Mouse (Mus musculus): ENCODE measurements around the gene Ptprg. TPM values are rescaled to one million over a fixed set of nuclear protein-coding genes. Genes with fewer than 3 reads are reported as not detected.

Ptprg gene
- total RNA-seq, 4 experiments from 2014 or later: 43.4 to 66.5 (median 48.8) TPM

DNA sequence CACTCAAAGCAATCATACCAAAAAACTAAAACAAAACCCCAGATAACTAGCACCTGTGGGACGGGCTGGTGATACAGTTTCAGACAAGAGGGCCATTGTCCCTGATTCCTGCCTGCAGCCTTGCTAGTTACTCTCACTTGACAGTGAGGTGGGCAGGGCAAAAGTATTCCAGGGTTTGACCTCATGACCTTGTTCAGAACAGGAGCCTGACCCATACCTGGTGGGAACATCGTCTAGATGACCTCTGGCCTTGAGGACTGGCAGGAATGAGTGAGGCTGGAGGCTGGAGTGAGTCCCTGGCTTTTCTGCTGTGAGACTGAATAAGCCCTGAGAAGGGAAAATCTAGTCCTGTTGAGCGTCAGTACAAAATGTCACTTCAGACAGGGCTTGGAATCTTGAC lies 11.1 kb downstream of the Ptprg start:
- DNase-seq (ENCODE audit: low spot score): no peak

DNA sequence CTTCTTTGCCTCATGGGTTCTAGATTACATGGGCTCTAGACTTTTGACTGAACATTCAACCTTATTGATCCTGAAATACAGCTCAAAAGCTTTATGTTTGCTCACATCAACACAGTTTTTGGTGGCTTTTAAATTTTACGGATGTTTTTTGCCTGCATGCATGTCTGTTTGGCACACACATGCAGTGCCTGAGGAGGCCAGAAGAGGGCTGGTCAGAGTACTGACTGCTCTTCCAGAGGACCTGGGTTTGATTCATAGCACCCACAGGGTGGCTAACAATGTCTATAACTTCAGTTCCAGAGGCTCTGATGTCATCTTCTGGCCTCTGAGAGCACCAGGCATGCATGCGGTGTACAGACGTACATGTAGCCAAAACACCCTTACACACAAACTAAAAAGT lies 12.0 kb downstream of the Ptprg start:
- DNase-seq (ENCODE audit: low spot score): no peak

DNA sequence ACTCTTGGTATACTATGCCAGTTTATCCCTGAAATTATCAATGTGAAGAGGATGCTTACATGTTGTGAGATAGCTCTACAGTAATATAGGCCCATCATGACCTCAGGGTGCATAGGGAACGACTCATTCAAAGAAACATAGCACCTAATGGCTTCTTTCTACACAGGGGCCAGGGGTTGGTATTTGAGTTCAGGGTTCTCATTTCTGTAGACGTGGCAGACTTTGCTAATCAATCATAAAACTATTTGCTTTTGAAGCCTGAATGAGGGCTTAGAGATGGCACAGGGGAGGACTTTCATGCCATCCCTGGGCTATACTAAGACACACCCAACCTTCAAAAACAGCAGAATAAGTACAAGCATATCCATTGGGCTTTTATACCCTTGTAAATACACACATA lies 16.4 kb downstream of the Ptprg start:
- no peak for DNase-seq (ENCODE audit: low spot score)

DNA sequence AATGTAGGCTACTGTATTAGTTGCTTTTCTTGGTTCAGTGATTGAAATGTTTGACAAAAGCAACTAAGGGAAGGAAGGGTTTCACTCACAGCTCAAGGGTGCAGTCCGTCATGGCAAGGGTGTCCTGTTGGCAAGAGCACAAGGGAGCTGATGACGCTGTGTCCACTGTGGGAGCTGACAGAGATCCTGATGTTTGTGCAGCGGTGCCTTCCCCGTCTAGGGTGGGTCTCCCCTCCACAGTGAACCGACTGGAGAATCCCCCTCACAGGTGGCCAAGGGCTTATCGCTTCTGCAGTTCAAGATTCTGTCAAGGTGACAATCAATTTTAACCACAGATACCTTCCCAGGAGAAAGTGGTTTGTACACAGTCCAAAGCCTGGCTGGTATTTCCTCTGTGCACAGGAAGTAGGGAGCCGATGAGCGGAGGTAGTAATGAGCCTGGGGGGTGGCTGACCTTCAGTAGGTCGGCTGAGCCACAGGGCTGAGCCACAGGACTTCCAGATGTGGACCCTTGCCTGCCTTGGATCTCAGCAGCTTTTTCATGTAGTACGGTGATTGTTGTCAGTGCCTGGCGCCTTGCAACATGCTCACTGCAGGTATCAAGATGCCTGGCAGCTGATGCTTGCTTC lies 18.5 kb downstream of the Ptprg start:
- DNase-seq (ENCODE audit: low spot score): no peak

DNA sequence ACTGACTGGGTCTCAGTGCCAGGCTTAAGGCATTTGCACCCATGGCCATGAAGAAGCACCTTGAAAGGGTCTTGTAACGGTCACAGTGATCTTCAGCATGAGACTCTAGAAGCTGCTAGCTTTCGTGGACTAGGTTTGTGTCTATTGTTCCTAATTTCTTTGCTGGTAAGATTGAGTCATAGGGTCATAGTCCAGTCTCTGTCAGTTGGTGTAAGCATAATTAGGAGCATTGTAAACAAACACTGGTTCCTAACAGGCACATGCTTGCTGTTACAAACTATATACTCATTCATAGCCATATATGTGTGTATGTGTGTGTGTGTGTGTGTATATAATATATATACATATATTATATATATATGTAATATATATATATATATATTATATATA lies 19.1 kb downstream of the Ptprg start:
- no peak for DNase-seq (ENCODE audit: low spot score)

DNA sequence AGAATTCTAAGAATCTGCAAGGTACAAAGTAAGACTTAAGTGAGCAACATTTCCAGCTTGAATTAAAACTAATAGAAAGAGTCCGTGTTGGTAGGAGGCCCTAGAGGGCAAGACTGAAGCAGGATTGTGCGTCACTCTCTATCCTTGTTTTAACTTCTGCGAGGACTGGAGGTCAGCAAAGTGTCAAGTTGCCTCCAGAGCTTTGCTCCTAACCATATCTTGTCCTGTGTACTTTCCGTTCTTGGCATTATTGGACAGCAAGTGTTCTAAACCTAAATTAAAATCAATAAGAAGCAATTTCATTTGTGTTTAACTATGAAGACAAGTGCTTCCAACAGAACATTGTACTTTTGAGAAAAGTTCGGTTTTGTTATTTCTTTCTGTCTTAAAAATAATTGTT lies 20.4 kb downstream of the Ptprg start:
- peak; percentile 20 for DNase-seq (ENCODE audit: low spot score)

DNA sequence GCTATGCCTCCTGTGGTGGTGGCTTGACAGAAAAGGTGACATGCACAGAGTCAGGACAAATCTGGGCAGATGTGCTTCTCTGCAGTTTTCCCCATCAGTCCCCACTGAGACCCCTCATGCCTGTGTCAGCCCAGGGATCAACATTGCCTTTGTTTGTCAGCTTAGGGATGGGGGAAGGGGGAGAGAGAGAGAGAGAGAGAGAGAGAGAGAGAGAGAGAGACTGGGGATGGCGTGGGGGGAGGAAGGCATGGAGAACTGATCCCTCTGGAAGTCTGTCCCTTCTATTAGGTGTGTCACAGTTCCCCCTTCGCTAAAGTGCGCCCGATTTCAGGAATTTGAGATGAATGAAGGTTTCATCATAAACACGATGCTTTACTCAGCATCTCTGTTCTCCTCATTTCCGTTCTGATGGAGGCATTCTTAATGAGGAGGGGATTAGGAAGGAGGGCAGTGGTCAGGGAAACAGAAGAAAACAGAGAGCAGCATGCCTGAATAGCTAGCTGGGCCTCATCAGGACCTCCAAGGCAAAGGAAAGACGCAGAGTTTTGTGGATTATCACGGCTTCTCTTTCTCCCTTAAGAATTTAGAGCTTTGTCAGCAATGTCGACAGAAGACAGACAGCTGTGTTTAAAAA lies 24.1 kb downstream of the Ptprg start:
- no peak for DNase-seq (ENCODE audit: low spot score)

DNA sequence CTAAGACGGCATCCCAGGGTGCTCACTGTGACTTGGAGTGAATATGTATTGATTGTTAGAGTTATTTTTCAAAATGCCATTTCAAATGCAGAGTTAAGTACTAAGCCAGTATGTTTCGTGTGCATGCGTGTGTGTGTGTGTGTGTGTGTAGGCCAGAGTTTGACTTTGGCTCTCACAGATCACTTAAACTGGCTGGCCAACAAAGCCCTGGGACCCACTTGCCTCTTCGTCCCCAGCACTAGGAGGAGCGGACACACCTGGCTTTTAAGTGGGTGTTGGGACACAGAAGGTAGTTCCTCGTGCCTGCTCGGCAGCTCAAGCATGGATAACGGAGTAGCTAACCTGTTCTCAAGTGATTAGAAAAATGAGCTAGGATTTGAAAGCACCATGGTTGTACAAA lies 24.6 kb downstream of the Ptprg start:
- DNase-seq (ENCODE audit: low spot score): no peak

DNA sequence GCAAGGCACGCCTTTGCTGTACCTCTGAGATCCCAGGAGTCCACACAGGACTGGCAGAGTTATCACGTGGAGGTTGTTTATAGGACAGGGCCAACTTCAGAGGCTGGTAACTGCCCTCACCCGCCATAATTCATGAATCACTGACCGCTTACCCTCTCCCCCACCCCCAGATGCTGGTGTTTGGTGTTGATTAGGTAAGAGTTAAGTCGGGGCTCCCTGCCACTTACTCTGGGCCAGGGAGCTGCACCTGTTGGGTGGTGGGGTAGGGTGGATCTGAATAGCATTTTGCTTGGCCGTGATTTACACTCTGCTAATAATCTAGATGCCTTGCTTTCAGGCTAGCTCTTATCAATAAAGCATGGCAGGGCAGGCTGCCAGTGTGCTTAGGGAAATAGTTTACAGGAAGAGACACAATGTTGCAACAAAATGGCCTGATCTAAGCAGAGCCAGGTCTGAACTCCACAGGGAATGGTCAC lies 25.2 kb downstream of the Ptprg start:
- peak; percentile 56 for DNase-seq (ENCODE audit: low spot score)

DNA sequence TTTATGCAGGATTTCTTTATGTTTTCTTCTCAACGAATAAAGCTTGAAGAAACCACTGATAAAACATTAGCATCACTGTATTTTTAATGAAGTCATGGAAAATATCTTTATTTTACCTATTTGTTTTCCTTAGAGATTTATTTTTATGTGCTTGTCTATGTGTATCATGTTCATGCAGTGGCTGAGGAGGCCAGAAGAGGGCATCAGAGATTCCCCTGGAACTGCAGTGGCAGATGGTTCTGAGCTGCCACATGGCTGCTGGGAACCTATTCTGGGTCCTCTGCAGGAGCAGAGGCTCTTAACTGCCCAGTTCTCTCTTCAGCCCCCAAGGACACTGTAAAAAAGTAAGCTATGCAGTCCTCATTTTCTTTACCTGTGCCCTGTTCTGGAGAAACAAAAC lies 26.6 kb downstream of the Ptprg start:
- no peak for DNase-seq (ENCODE audit: low spot score)

DNA sequence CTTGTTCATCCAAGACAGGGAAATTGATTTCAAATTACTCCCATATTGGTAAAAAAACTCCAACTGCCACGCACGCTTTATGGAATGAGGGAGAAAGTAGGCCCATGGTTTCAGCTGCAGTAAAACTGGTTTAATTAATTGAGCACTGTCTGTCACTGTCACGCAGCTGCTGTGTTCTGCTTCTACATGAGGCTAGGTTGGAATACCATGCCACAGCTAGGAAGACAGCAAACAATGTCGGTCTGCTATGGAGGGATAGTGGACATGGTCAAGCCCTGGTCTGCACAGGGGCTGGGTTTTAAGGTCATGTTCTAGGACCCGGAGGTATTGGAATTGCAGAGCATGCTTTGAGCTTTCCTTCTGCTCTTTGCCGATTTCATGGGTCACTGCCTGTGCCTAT lies 30.9 kb downstream of the Ptprg start:
- DNase-seq (ENCODE audit: low spot score): no peak

DNA sequence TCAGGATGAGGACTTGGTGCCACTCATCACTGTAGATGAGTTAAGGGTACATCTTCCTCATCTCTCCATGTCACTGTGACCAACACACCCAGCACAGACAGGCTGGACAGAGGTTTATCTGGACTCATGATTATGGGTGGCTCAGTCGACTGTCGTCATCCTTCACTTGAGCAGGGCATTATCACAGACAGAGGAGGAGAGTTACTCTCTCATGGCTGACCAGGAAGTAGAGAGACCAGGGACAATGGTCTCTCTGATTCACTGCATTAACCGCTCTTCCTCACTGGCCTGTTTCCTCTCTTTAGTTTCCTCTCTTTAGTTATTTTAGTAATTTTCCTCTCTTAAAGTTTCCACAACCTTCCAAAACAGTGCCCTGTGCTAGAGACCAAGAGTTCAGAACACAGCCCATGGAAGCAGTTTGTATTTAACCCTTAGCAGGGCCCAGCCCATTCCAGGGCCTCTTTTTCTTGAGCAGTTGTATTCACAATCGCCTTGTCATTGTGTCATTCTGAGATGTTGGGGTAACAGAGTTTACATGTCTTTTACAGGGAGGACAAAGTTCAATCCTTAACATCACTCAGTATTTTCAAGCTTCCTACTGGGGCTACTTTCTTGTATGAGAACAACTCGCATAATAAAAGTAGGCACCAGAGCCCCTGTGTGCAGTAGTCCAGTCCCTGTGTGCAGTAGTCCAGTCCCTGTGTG lies 31.7 kb downstream of the Ptprg start:
- no peak for DNase-seq (ENCODE audit: low spot score)

DNA sequence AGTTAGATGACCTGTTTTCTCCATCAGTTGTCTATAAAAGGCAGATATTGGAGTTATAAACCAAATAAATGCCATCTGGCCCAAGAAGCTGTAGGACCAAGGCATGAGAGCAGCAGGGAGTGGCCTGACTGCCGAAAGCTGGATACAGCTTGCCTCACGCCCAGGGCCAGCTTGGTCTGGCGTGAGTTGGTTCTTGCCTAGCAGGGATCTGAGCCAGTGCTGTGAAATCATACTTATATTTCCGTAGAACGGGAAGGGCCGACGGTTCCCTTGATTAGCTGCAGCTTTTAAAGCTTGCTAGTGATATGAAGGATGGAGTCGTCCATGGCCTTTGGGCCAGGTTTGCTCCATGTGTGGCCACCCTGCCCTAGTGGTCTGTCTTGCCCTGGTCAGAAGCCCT lies 37.1 kb downstream of the Ptprg start:
- DNase-seq (ENCODE audit: low spot score): no peak

DNA sequence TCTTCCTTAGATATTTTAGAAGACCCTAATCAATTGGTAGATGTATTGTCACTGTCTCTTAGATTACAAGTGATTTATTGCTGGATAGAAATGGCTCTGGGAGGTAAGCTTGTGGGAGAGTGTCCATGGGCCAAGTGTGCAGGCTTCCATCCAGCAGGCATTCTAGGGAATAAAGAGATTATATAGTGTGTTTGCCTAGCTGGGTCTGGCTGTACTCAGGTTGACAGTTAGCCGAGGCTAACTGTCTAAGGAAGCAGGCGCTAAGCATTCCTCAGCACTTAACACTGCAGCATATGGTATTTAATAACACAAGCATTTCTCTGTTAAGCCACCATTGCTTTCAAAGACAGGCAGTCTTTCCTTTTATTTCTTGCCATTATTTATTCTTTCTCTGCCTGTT lies 39.3 kb downstream of the Ptprg start:
- DNase-seq (ENCODE audit: low spot score): no peak

DNA sequence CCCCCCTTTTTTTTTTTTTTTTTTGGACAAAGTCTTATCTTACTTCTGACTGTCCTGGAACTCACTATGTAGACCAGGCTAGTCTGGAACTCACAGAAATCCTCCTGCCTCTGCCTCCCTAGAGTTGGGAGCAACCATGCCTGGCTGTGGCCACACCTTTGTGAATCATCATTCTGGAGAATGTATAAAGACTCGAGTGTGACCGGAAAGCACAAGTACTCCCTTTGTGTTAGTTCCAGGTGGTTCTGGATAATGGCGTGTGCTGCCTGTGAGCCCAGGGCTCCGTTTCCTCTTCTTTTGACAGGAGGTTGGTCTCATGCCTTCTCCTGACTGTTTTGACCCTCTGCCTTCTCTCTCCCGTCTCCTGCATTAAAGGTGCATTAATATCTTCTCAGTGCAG lies 41.0 kb downstream of the Ptprg start:
- DNase-seq (ENCODE audit: low spot score): no peak

DNA sequence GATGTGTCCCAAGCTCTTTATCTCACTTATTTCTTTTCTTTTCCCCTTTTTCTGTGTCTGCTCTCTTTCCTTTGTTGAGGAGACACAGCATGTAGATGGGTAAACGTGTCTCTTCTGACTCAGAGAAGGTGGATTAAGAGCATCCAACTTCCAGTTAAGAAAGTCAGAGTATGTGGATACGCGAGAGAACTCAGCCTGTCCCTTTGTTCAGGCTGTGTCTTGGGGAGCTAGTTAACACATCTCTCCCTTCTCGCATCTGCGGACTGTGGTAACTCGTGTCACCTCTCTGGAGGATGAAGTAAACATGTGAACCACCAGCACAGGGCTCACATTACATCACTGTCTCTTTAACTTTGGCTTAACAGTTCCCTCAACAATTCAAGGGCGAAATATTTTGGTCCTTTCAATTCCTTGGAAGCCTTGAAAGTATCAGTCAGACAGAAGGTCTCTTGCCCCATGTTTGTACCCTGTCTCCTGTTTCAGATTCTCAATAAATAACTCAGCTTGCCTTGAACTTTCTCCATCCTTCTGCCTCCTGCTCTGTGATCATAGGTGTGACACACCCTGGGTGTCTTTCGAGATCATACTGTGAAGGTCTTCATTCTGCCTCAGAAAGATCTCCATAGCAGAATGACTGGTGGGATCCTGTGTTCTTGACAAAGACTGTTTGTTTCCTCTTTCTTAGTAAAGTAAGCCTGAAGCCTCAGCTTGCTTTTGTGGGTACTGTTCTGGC lies 51.0 kb downstream of the Ptprg start:
- DNase-seq (ENCODE audit: low spot score): no peak

DNA sequence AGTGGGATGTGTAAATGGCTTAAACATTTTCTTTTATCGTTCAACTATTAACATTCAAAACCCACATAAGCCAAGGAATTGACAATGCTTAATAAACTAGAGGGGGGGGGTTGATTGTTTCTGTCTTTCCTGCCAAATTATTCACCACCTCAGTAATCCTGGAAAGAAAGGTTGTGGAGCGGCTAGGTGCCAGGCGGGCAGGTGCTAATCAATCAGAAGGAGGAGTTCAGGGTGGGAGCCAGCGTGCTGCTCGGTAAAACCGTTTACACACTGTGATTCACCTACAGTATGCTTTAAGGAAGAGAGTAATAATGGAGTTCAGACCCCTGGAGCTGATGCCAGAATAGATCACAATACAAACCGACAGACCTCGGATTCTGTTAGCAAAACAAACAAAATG lies 55.0 kb downstream of the Ptprg start:
- DNase-seq (ENCODE audit: low spot score): no peak

DNA sequence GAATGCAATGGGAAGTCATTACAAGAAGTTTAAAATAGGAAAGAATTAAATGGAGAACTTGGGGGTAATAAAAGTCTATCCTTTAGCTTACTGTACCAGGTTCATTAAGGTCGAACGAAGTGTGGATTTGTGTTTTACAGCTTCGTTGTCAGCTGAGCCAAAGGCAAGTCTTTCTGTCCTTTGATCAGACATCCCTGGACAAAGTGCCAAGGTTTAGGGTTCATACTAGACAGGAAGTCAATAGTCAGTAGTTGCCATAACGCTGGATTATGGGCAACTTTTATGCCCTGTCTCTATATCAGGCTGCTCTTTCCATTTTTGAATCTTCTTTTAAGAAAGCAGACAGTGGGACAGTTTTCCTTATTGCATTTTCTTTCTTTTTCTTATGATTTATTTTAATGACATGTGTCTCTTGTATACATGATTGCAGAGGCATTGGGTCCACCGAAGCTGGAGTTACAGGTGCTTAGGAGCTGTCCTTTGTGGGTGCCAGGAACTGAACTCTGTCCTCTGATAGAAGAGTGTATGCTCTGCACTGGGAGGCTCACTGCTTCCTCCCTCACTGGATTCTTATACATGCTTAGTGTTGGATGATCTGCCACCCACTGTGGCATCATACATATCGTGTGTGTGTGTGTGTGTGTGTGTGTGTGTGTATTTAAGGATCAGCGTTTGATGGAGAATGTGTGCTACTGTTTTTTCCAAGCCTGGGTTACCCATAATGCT lies 56.7 kb downstream of the Ptprg start:
- DNase-seq (ENCODE audit: low spot score): no peak

DNA sequence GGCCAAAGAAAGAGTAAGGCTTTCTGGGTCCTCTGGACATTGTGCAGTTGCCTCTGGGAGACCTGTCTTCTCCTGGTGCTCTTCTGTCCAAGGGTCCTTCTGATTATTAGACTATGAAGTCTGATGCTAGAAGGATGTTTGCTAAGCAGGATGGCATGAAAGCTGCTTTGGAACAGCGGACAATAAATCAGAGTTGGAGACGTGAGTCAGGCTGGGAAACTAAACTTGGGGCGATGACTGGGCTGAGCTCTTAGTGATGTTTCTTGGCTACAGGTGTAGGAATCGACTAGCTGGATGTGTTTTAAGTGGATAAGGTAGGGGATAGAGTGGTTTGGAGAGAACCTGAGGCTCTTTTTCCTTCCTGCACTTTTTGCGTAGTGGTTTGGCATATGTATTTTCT lies 59.1 kb downstream of the Ptprg start:
- DNase-seq (ENCODE audit: low spot score): no peak

DNA sequence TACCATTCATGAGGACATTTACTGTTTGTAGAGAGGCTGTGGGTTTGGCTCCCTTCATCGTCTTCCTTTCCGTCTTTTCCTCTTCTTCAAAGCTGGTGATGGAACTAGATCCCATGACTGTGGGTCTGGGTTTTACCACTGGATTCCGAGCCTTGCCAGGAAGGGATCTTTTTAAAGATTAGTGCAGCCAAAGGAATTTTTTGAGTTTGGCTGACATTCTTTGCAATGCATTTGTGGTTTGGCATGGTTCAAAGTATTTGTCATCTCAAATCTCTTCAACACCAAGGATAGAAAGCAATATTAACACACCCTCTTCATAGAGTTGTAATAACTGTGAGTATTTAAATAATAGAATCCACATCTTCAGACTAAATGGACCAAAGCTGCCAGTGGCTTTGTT lies 59.8 kb downstream of the Ptprg start:
- DNase-seq (ENCODE audit: low spot score): no peak

DNA sequence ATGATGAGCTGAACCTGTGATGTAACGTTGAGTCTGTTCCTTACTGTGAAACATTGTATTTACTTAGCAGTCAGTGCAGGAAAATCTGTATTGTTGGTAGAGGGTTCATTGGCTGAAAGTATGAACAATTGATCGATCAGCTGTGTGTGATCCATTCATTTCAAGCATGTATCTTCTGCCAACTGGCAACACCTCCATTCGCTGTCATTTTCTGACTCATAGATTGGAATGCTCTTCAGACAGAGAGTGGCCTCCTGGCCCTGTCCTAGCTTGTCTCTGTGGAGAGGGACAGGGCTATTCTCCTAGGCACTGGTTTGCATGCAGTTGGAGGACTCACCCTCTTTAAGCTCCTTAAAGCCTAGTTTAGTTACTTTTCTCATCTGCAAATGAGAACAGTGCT lies 62.4 kb downstream of the Ptprg start:
- no peak for DNase-seq (ENCODE audit: low spot score)

DNA sequence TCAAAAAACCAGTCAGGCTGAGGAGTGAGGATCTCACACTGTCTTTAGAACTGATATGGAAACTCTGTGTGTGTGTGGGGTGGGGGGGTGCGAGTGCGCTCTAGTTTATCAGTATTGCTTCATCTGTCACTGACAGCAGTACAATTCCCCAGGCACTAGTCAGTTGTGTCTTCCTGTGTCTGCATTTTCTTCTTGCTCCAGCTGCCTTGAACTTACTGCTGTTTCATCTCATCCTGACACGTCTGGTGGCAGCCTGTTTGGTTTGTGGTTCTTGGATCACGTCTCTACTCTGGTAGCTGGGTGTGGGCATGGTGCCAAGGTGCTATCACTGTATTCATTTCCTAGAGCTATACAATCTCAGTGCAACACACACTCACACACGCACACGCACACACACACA lies 64.0 kb downstream of the Ptprg start:
- DNase-seq (ENCODE audit: low spot score): peak; percentile 20
